In the genomic region with DNA sequence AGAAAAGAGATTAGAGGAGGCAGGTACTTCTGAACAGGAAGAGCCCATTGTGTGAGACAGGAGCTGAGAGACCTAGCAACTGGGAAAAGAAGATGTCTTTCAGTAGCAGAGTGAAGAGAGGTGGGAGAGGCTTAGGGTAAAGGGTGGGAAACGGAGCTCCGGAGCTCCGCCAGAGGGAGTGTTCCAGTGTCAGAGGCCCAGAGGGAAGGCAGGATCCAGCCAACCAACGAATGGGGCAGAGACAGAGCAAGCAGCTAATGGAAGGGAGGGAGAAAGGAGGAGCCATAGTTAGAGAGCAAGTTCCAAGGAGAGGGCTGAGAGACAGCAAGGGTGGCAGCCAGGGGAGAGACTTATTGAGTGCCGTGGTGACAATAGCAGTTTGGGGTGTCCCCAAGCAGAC, we compare ENCODE assay signal across 14 mouse cellular contexts. TPM values are rescaled to one million over a fixed set of nuclear protein-coding genes. Genes with fewer than 3 reads are reported as not detected.
DNase-seq lines count a peak whose midpoint lies in the region; ATAC-seq and TF ChIP-seq lines count a peak whose summit lies in the region.
"Had no signal": no experiment of that assay in that cellular context is flagged by ENCODE, and none has a peak within 500 bp of the region (broad histone marks: within the 10 kb centered on the region; RNA-seq: fewer than 3 reads in every experiment).

No protein-coding gene starts in this region.

- peaks cover 23% of the 10 kb centered on the region for H3K4me1 ChIP-seq in heart, postnatal 0 days (ENCODE audit: control insufficient read depth, insufficient read depth)
- H3K4me1 ChIP-seq in neural tube, embryonic 15.5 days = peaks cover 31% of the 10 kb centered on the region

- H3K27ac ChIP-seq in heart, postnatal 0 days (ENCODE audit: low read depth) = no peak overlapping the region
- H3K27ac ChIP-seq in neural tube, embryonic 15.5 days (replicated peaks) = no peak overlapping the region
- H3K27ac ChIP-seq: hindbrain, embryonic 14.5 days had no signal

- peak; percentile 35 for DNase-seq in heart, postnatal 0 days (ENCODE audit: low spot score)
- DNase-seq in heart, adult 8-10 months (ENCODE audit: low spot score) = no peak
- DNase-seq in lung, postnatal 10 days = peak; percentile 17
- no peak for DNase-seq in lung, adult 18-20 months
- DNase-seq in ZHBTc4 (ENCODE audit: low read depth, low spot score) = peak; percentile 86
- peak; percentile 27 for DNase-seq in embryo, embryonic 9.5 days (ENCODE audit: extremely low spot score)
- DNase-seq: cerebellum, adult 11-12 months; kidney, adult 9 months; lung, postnatal 14 days had no signal

- H3K9me3 ChIP-seq in heart, postnatal 0 days (replicated peaks; ENCODE audit: control insufficient read depth, low read length) = no peaks in the 10 kb centered on the region; the same call in 1 of the 2 replicates
- H3K9me3 ChIP-seq in neural tube, embryonic 15.5 days (replicated peaks) = 0 out of 2 replicates have a peak, but pooled peaks cover 3% of the 10 kb centered on the region

- H3K4me3 ChIP-seq in heart, postnatal 0 days (ENCODE audit: low read depth, low read length) = no peak overlapping the region
- no peak overlapping the region for H3K4me3 ChIP-seq in neural tube, embryonic 15.5 days (replicated peaks)

- H3K36me3 ChIP-seq in heart, postnatal 0 days (replicated peaks; ENCODE audit: control insufficient read depth, insufficient read depth, low read length) = peaks cover 9% of the 10 kb centered on the region
- peaks cover 11% of the 10 kb centered on the region for H3K36me3 ChIP-seq in neural tube, embryonic 15.5 days

- ATAC-seq in heart, postnatal 0 days (ENCODE audit: insufficient read depth, low read depth) = no peak
- ATAC-seq in erythroblast, adult 5-6 weeks (replicated peaks; ENCODE audit: low FRiP score, poor library complexity, severe bottlenecking) = no peak
- ATAC-seq in neural tube, embryonic 15.5 days (ENCODE audit: low FRiP score) = no peak
- ATAC-seq: midbrain, embryonic 16.5 days had no signal

- 17% methylated on average over 5 of the region's 5 CpGs for WGBS in heart, postnatal 0 days
- WGBS in neural tube, embryonic 15.5 days = 36% methylated on average over 5 of the region's 5 CpGs

- TF ChIP-seq CTCF in heart, postnatal 0 days (IDR thresholded peaks at IDR 0.05; ENCODE audit: low read depth) = peak; percentile 30; the same call in 1 of the 2 replicates

- no peak overlapping the region for H3K4me2 ChIP-seq in heart, postnatal 0 days (ENCODE audit: low read depth, low read length)
- no peak overlapping the region for H3K4me2 ChIP-seq in neural tube, embryonic 15.5 days
- H3K4me2 ChIP-seq: hindbrain, embryonic 14.5 days had no signal

- TF ChIP-seq EP300 in heart, postnatal 0 days (IDR thresholded peaks at IDR 0.05; ENCODE audit: low read depth) = no peak

- H3K27me3 ChIP-seq in heart, postnatal 0 days (ENCODE audit: control insufficient read depth, insufficient read depth, low read length) = no peaks in the 10 kb centered on the region
- no peaks in the 10 kb centered on the region for H3K27me3 ChIP-seq in neural tube, embryonic 15.5 days (replicated peaks)
- H3K27me3 ChIP-seq: CH12.LX had no signal

- H3K9ac ChIP-seq in heart, postnatal 0 days (replicated peaks; ENCODE audit: low read depth, low read length) = no peak overlapping the region
- H3K9ac ChIP-seq in neural tube, embryonic 15.5 days (replicated peaks) = no peak overlapping the region
- H3K9ac ChIP-seq: hindbrain, embryonic 14.5 days had no signal

RNA-seq across cellular contexts. Expression of gene D3Ertd254e, which starts 4.5 kb away (rescaled TPM):
- 4.1 and 4.9 TPM in 2 replicates for total RNA-seq in heart, postnatal 0 days (2014; rRNA removed; ENCODE audit: low replicate concordance)
- polyA plus RNA-seq in heart, postnatal 0 days (2015; fragmentation: Nextera tagmentation; extraction: Ambion mirVana) = 3.0 and 3.4 TPM in 2 replicates
- total RNA-seq in heart, adult 8-10 months (2022) = 1 to 10 TPM; 3.0 to 4.7 (median 4.1) TPM
- under 0.01 and 1.0 TPM in 2 replicates for total RNA-seq in erythroblast, adult 5-6 weeks (2015; ENCODE audit: low replicate concordance)
- 0.28 and 1.1 TPM in 2 replicates for total RNA-seq in erythroblast, adult 5-6 weeks (2017; ENCODE audit: low replicate concordance)
- 14.8 and 18.1 TPM in 2 replicates for polyA plus RNA-seq in neural tube, embryonic 15.5 days (2015; fragmentation: Nextera tagmentation; extraction: Ambion mirVana)

Comparison
In these comparisons a context has a peak if more than half of its experiments do, and no peak if none do; other contexts are left out.
1. DNase-seq: peak in heart, postnatal 0 days (single experiment), lung, postnatal 10 days (single experiment), ZHBTc4 (single experiment) and embryo, embryonic 9.5 days (single experiment); none in heart, adult 8-10 months (single experiment) and lung, adult 18-20 months (0 of 2).